Mouse (Mus musculus): ENCODE measurements around the gene Calhm3.
A peak's percentile ranks its signal among the peaks of the same experiment; 100 is the strongest.

GRCm38 (mm10) chr19:47122802-47123201, 34.8 kb downstream of the Calhm3 start:
- TF ChIP-seq POLR2A (IDR thresholded peaks at IDR 0.05; ENCODE audit: borderline replicate concordance, extremely low read depth, low read depth, low read length) (no peak), CTCF (IDR thresholded peaks at IDR 0.05; ENCODE audit: insufficient read depth, low read length) (peak; percentile 69)

Data from lung, adult 2 months (tissue).